19 mouse cellular contexts compared by ENCODE assay signal in genomic region chr12:27962908-27963307, GRCm38 (mm10).
DNase-seq lines count a peak whose midpoint lies in the region; ATAC-seq lines count a peak whose summit lies in the region.
"Had no signal": no experiment of that assay in that cellular context is flagged by ENCODE, and none has a peak within 500 bp of the region (broad histone marks: within the 10 kb centered on the region; RNA-seq: fewer than 3 reads in every experiment).

No protein-coding gene starts in this region.

- no peaks in the 10 kb centered on the region for H3K27me3 ChIP-seq in heart, embryonic 10.5 days (ENCODE audit: insufficient read depth, poor library complexity, severe bottlenecking)
- no peaks in the 10 kb centered on the region for H3K27me3 ChIP-seq in heart, embryonic 12.5 days (replicated peaks)
- H3K27me3 ChIP-seq in midbrain, embryonic 15.5 days (replicated peaks): no peaks in the 10 kb centered on the region
- no peaks in the 10 kb centered on the region for H3K27me3 ChIP-seq in midbrain, embryonic 16.5 days (ENCODE audit: control insufficient read depth, insufficient read depth, low read depth, low read length)
- H3K27me3 ChIP-seq: embryonic facial prominence, embryonic 12.5 days; forebrain, embryonic 15.5 days; hindbrain, embryonic 13.5 days; intestine, embryonic 15.5 days had no signal

- peak; percentile 19 for DNase-seq in heart, embryonic 10.5 days (ENCODE audit: low spot score)
- DNase-seq in retina, embryonic 14.5 days (ENCODE audit: low spot score): peak; percentile 5
- DNase-seq in cerebellum, postnatal 10 days: no peak
- DNase-seq: adrenal gland, adult 2 months; adrenal gland, postnatal 25 days; cerebellum, adult 2 months; cerebellum, postnatal 14 days; embryo, embryonic 11 days; gastrocnemius, postnatal 14 days; heart, adult 2 months; heart, postnatal 10 days; heart, postnatal 4 days had no signal

- no peak overlapping the region for H3K4me2 ChIP-seq in heart, embryonic 12.5 days
- no peak overlapping the region for H3K4me2 ChIP-seq in midbrain, embryonic 15.5 days
- no peak overlapping the region for H3K4me2 ChIP-seq in midbrain, embryonic 16.5 days (ENCODE audit: low read length)
- H3K4me2 ChIP-seq: embryonic facial prominence, embryonic 12.5 days; forebrain, embryonic 15.5 days; hindbrain, embryonic 13.5 days; intestine, embryonic 15.5 days had no signal

- ATAC-seq in heart, embryonic 12.5 days (ENCODE audit: insufficient number of reproducible peaks, low FRiP score): no peak
- ATAC-seq in midbrain, embryonic 15.5 days (replicated peaks): 0 out of 2 replicates have a peak, but pooled peaks have one; percentile 45
- ATAC-seq in midbrain, embryonic 16.5 days: no peak
- ATAC-seq: forebrain, embryonic 15.5 days; intestine, embryonic 15.5 days had no signal

- H3K9me3 ChIP-seq in heart, embryonic 10.5 days: no peaks in the 10 kb centered on the region
- H3K9me3 ChIP-seq in heart, embryonic 12.5 days (replicated peaks): no peaks in the 10 kb centered on the region
- no peaks in the 10 kb centered on the region for H3K9me3 ChIP-seq in midbrain, embryonic 15.5 days
- no peaks in the 10 kb centered on the region for H3K9me3 ChIP-seq in midbrain, embryonic 16.5 days (replicated peaks; ENCODE audit: control insufficient read depth, low read length, poor library complexity, severe bottlenecking)
- H3K9me3 ChIP-seq: embryonic facial prominence, embryonic 12.5 days; forebrain, embryonic 15.5 days; hindbrain, embryonic 13.5 days; intestine, embryonic 15.5 days had no signal

- H3K36me3 ChIP-seq in heart, embryonic 10.5 days: no peaks in the 10 kb centered on the region
- H3K36me3 ChIP-seq in heart, embryonic 12.5 days: no peaks in the 10 kb centered on the region
- no peaks in the 10 kb centered on the region for H3K36me3 ChIP-seq in midbrain, embryonic 15.5 days (replicated peaks)
- no peaks in the 10 kb centered on the region for H3K36me3 ChIP-seq in midbrain, embryonic 16.5 days (ENCODE audit: control insufficient read depth, insufficient read depth, low read length)
- H3K36me3 ChIP-seq: embryonic facial prominence, embryonic 12.5 days; forebrain, embryonic 15.5 days; hindbrain, embryonic 13.5 days; intestine, embryonic 15.5 days had no signal

- H3K4me1 ChIP-seq in heart, embryonic 10.5 days: peaks cover 21% of the 10 kb centered on the region
- peaks cover 7% of the 10 kb centered on the region; the same call in 1 of the 2 replicates for H3K4me1 ChIP-seq in heart, embryonic 12.5 days (replicated peaks)
- H3K4me1 ChIP-seq in midbrain, embryonic 15.5 days: peaks cover 8% of the 10 kb centered on the region
- H3K4me1 ChIP-seq in midbrain, embryonic 16.5 days (ENCODE audit: control insufficient read depth, insufficient read depth, low read length): peaks cover 5% of the 10 kb centered on the region; the same call in 1 of the 2 replicates
- H3K4me1 ChIP-seq: intestine, embryonic 15.5 days had no signal

- no peak overlapping the region for H3K27ac ChIP-seq in heart, embryonic 10.5 days
- H3K27ac ChIP-seq in heart, embryonic 12.5 days (ENCODE audit: poor library complexity, severe bottlenecking): no peak overlapping the region
- no peak overlapping the region for H3K27ac ChIP-seq in midbrain, embryonic 15.5 days
- no peak overlapping the region for H3K27ac ChIP-seq in midbrain, embryonic 16.5 days (ENCODE audit: low read length)
- H3K27ac ChIP-seq: embryonic facial prominence, embryonic 12.5 days; forebrain, embryonic 15.5 days; heart, adult 2 months; hindbrain, embryonic 13.5 days; intestine, embryonic 15.5 days had no signal

- no peak overlapping the region for H3K9ac ChIP-seq in heart, embryonic 12.5 days
- no peak overlapping the region for H3K9ac ChIP-seq in midbrain, embryonic 15.5 days
- H3K9ac ChIP-seq in midbrain, embryonic 16.5 days (ENCODE audit: low read depth, low read length): no peak overlapping the region
- H3K9ac ChIP-seq: embryonic facial prominence, embryonic 12.5 days; forebrain, embryonic 15.5 days; hindbrain, embryonic 13.5 days; intestine, embryonic 15.5 days had no signal

- 73% methylated on average over 3 of the region's 3 CpGs for WGBS in heart, embryonic 10.5 days
- 56% methylated on average over 3 of the region's 3 CpGs for WGBS in heart, embryonic 12.5 days
- 49% methylated on average over 3 of the region's 3 CpGs for WGBS in midbrain, embryonic 15.5 days
- 30% methylated on average over 3 of the region's 3 CpGs for WGBS in midbrain, embryonic 16.5 days

- H3K4me3 ChIP-seq in heart, embryonic 10.5 days: no peak overlapping the region
- H3K4me3 ChIP-seq in heart, embryonic 12.5 days: no peak overlapping the region
- H3K4me3 ChIP-seq in midbrain, embryonic 15.5 days: no peak overlapping the region
- no peak overlapping the region for H3K4me3 ChIP-seq in midbrain, embryonic 16.5 days (ENCODE audit: low read depth, low read length)
- H3K4me3 ChIP-seq: embryonic facial prominence, embryonic 12.5 days; forebrain, embryonic 15.5 days; heart, adult 2 months; hindbrain, embryonic 13.5 days; intestine, embryonic 15.5 days had no signal

Comparison
In these comparisons a context has a peak if more than half of its experiments do, and no peak if none do; other contexts are left out.
1. DNase-seq: peak in heart, embryonic 10.5 days (single experiment) and retina, embryonic 14.5 days (single experiment); none in cerebellum, postnatal 10 days (0 of 2).